Mouse (Mus musculus): ENCODE results near the gene Igbp1b.

The Igbp1b gene

DNA sequence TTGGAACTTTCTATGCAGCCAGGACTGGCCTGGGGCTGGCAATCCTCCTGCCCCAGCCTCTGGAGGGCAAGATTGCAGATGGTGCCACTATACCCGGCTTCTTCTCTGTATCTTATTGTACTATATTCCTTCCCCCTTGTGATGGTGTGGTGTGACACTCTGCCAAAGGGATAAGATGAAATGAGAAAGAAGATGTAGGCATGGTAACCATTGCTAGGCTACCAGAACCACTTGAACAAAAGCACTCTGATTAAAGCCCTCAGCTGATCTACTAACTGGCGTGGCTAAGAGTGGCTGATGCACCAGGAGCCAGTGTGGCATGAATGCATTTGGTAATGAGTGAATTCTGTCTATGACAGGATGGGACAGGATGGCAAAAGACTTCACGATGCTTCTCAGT lies at the start of gene Igbp1b:
Igbp1b (minus strand) TSS at position 29 of the 400 bp plus-strand sequence.
- DNase-seq: peak; percentile 4

GRCm38 (mm10) chr6:138682959-138683358 lies 24.6 kb upstream of the Igbp1b start:
- no peak for DNase-seq

DNA sequence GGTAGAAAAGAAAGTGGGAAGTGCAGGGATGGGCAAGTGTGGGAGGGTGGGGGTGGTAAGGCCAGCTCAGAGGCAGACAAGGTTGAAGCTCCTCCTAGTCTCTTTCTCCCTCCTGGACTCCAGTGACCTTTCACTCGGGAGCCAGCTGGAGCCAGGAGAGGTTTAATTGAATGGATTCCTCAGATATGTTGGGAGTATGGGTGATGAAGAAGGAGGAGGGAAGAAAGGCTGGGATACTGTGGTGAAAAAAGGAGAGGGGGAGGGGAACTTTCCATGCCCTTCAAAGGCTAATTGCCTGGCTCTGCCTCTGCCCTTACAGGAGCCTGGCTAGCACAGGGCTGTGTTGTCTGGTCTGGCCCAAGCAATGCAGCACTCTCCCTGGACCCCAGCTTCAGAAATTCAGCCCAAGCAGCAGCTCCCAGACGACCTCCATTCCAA lies 14.4 kb upstream of the Igbp1b start:
- DNase-seq: no peak

- no peak for DNase-seq
Observed at GRCm38 (mm10) chr6:138665416-138665815, 7.1 kb upstream of the Igbp1b start.

- no peak for DNase-seq
Observed at GRCm38 (mm10) chr6:138645604-138646003, 12.7 kb downstream of the Igbp1b start.

DNA sequence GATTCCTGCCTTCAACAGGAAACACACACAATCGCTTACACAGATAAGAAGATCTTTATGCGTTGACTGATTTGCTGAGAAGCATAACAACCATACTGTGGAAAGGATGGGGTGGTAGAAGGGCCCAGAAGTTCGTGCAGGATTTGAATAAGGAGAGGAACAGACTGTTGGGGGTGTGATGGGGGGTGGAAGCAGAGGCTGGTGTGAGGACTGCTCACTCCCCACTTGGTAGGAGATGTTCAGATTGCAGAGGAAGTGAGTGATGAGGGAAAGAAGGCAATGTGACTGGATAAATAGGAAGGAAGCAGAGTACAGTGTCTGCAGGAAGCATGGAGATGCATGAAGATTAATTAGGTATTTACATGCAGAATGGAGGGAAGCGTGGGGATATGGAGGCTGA lies 19.0 kb downstream of the Igbp1b start:
- DNase-seq: peak; percentile 58

- DNase-seq: no peak
Observed at GRCm38 (mm10) chr6:138620786-138621185, 37.6 kb downstream of the Igbp1b start.

DNA sequence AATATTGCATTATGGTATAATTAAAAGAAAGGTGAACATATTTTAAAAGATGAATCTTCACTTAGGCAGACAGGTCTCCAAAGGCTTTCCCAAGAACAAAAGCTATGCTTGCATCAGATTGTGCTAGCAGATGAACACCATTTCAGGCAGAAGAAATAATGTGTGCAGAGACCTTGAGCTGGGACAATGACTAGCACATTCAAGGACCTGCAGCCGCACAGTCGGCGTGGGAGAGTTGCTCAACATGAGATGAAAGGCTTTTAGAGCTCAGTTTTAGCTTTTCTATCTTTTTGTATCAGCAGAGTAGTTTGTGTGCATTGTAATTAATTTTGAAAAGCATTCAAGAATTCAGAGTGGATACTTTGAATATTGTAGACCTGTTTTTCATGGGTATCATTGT lies 39.9 kb downstream of the Igbp1b start:
- no peak for DNase-seq
